Mouse (Mus musculus) retina, postnatal 7 days (tissue): Measurements from ENCODE around the gene Cdc42se2.

Source experiments
- DNase-seq: peaks from one replicate; pipeline ENCODE4 v3.0.0-alpha.2; 2012; ENCODE audit warnings: low read depth, low spot score

Gene Cdc42se2

DNA sequence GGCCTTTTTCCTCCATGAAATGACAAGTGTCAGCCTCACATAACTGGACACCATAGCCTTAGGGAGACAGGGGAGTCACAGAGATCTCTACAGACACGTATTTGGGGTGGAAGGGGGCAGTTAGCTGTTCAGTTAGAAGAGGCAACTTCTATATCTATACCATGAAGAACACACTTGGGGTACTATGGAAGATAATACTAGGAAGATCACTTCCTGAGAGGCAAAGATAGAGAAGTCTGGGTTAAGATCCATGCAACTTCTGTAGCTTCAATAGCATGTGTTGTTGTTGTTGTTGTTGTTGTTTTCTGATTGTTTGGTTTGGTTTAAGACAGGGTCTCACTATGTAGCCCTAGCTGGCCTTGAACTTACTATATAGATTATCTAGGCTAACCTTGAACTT lies 5.7 kb upstream of the Cdc42se2 start:
- no peak for DNase-seq

DNA sequence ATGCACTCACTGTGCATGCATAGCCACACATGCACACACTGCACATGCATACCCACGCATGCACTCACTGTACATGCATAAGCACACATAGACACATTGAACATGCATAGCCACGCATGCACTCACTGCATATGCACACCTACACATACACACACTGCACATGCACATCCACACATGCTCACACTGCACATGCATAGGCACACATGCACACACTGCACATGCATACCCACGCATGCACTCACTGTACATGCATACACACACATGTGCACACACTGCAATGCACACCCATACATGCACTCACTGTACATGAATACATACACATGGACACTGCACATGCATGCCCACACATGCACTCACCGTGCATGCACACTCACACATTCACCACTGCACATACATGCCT lies 4.0 kb upstream of the Cdc42se2 start:
- DNase-seq, result no peak

DNA sequence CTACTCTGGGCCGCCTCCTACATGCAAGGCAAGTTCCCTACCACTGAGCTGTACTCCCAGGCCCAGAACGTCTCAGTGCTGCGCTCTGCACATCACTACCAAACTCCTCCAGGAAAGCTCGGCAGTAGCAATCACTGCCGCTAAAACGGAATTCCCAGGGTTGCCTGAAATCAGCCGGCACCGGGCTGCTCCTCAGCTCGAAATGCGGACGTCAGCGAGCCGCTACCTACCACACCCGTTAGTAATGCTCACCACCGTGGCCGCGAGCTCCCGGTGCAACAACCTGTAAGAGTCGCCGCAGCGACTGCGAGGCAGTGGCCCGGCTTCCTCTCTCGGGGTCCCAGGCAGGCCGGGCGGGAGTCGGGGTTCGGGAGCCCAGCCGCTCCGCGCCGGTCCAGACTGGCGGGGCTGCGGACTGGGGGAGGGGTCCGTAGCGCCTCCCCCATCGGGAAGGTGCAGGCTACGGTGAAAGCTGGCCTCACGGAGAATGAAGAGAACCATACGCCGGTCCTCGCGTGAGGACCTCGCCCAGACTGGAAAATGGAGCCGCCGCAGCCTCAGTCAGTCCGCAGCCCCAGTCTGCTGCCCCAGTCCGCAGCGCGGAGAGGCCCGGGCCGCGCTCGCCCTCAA lies 502 bp downstream of the Cdc42se2 start:
- no peak for DNase-seq

DNA sequence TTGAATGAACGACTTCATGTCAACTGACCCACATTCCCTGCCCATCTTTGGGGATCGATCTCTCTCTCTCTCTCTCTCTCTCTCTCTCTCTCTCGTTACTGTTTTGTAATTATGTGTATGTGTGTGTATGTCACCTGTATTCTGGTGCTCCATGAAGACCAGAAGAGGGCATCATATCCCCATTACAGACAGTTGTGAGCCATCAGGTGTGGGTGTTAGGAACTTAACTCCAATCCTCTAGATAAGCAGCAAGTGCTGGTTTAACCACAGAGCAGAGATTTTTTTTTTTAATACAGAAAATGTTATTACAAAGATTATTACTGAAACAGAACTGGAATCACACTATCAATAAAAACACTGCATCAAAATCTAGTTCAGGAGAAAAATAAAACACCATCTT lies 1.9 kb downstream of the Cdc42se2 start:
- DNase-seq, result no peak

- no peak for DNase-seq
These were observed 3.0 kb downstream of the Cdc42se2 start for GRCm38 (mm10) chr11:54784436-54784835.

DNA sequence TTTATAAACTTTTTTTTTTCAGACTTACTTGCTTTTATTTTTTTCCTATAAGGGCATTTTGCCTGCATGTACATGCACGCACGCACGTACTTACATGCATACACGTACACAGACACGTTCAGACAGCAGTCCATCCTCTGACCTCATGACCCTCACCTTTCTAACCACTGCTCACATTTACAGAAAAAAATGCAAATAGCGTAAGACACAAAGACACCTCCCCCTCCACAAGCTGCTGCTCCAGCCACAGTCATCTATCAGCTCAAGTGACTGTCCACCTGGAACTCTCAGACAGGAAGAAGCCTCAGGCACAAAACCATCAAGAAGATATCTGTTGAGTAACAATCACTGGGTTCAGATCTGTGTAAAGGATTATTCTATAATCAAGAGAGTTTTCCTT lies 5.2 kb downstream of the Cdc42se2 start:
- no peak for DNase-seq

DNA sequence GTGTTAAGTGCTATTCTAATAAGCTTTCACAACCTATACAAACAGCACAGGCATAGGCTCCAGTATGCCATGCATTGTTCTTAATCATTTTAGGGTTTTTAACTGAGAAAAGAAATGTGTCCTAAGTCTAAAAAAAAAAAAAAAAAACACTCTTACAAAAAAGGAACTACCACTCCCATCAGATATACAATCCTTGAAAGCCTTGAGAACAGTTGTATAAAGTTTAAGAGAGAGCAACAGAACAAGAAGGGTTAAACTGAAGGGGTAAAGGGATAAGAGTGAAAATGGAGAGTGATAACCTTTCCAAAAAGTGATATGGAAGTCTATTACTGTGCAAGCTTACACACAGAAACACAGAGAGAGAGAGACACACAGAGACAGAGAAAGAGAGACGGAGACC lies 7.5 kb downstream of the Cdc42se2 start:
- DNase-seq, result no peak

DNA sequence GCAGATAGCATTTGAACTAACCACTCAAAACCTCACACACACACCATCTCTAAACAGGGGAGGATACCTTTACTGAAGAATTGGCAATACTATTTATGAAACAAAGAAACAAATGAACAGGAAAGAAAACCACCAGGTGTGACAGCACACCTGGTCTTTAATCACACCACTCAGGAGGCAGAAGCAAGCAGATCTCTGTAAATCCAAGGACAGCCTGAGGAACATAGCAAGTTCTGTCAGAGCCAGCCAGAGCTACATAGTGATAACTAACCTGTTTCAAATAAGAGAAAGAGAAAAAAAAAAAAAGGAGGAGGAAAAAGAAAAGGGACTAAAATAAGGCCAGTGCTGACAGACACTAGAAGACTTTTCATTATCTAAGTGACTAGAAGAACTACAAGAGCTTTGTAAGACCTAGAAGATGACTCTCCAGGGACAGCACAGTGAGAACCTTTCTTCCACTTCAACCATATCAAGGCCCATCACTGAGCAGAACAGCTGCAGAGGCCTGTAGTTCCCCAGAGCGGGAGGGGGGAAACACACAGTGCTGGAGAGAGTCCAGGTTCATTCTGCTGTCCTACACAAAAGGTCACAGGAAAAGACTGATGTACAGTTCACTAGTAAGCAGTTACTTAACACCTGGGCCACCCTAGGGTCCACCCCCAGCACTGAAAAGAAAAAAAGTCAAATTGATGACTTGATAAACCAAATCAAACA lies 9.2 kb downstream of the Cdc42se2 start:
- DNase-seq, result no peak

- no peak for DNase-seq
These were observed 9.9 kb downstream of the Cdc42se2 start for GRCm38 (mm10) chr11:54777387-54778130.

DNA sequence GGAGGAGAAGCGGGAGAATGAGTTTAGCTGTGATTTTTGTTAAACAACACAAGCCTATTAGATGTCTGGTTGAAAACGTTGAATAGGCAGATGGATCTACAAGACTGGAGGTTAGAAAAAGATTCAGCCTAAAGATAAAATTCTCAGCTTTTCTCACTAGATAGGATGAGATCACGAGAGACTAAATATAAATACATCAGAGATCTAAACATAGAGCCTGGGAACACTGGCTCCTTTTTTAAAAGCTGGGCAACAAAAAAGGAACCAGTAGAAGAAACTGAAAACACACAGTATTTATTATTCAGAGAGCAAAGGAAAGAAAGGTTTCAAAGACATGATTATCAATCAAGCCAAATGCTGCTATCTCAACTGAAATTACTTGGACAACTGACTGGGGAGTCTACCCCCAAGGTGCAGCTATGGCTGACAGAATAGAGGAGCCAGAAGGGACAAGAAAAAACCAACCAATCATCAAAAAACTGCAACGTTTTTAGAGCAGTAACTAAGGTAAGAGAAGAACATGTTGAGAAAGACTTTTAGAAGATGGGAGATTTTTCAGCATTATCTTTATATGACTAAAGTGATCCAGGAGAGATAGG lies 10.6 kb downstream of the Cdc42se2 start:
- no peak for DNase-seq

DNA sequence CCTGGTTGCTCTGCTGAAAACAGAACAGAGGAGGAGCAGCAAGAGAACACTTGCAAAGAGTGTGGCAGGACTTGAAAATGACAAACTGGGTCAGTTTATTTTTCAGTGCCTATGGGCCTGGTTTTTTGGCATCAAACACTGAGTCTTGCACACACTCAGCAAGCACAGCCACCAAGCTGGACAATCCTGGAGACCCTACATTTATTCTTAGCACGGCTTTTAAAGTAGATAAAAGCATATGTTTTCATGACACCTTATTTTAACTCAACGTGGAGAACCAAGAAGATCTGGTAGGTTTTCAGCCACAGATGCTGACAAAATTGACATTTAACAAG lies 11.1 kb downstream of the Cdc42se2 start:
- no peak for DNase-seq

GRCm38 (mm10) chr11:54775628-54776366 lies 11.7 kb downstream of the Cdc42se2 start:
- DNase-seq, result no peak

DNA sequence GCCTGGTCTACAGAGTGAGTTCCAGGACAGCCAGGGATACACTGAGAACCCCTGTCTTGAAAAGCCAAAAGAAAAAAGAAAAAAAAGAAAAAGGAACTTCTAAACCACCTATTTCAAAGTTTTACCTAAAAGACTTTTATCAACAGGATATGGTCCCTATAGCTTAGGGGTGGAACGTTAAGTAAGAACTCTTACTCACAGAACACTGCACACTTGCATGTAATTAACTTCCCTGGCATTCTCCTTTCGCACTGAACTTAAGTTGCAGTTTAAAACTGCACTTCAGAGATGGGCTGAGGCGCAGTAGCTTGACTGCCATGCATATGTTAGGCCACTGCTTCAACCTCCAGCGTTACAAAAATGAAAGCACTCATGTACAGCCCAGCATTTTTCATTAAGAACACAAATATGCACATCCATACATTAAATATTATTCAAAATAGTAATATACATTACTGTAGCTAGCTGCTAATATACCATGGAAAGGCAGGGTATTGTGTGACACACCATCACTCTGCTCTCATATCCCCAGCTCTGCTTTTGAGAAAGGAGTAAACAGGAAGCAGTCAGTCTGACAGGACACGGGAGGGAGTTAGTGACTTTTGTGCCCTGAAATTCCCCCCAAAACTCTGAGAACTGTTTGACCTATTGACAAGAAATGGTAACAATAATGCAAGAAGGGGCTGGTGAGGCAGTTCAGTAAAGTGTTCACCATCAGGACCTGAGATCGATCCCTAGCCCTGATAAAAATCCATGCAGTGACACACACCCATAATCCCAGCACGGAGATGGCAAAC lies 13.0 kb downstream of the Cdc42se2 start:
- DNase-seq, result no peak

DNA sequence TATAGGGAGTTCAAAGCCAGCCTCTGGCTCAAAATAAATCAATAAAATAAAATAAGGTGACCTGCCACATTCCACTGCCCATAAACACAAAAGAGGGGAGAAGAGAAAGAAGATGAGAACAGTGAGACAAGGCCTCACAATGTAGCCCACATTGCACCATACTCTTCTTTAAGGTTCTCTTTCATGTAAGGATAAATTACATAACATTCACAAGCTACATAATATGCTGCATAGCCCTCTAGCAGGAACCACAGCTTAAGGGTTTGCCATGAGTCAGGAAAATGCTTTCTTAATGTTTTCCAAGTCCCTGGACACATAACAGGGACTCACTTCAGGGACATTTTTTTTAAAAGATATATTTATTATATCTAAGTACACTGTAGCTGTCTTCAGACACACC lies 15.9 kb downstream of the Cdc42se2 start:
- no peak for DNase-seq

DNA sequence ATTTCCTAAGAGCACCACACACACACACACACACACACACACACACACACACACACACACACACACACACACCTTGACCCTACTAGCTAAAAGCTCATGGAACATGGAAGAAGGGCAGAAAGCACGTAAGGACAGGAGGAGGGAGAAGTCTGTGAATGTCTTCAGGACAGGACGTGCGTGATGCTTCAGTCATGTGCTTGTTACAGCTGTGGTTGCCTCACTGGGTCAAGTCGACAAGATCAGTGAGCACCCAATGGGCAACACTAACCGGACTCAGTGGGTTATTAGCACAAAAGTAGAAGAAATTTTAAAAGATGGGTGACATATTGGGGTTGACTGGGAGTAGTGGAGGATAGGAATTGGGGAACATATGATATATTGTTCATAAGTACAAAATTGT lies 17.6 kb downstream of the Cdc42se2 start:
- DNase-seq, result no peak

DNA sequence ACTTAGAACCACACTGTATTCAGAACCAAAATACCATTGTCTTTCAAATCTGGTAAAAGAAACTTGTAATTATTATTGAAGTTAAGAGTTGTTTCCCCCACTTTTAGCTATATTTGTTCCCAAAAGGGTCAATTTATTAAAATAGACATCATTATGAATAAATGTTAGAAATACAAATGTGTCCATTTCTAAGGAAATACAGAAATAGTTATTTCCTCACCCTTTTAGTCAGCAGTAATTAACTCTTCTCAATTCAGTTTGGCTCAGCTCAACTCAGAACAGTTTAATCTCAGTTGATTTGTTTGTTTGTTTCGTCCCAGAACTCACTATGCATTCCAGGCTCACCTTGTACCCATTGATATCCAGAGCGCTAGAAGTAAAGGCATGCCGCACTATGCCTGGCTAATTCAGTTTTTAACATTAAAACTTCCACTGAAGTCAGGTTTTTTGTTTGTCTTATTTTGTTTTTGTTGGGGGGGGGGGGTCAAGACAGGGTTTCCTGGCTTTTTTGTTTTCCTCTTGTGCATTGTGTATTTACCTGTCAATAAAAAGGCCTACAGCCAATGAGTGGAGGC lies 19.3 kb downstream of the Cdc42se2 start:
- DNase-seq, result no peak

DNA sequence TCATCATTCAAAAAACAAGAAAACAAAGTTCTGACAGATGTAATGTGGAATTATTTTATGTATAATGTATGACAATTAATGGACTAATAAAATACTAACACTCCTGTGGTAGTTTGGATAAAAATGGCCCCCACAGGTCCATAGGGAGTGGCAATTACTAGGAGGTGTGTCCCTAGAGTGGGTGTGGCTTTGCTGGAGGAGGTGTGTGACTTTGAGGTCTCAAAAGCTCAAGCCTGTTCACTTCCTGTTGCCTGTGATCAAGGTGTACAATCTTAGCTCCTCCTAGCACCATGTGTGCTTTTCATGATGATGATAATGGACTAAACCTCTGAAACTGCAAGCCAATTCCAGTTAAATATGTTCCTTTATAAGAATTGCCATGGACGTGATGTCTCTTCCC lies 22.7 kb downstream of the Cdc42se2 start:
- no peak for DNase-seq

DNA sequence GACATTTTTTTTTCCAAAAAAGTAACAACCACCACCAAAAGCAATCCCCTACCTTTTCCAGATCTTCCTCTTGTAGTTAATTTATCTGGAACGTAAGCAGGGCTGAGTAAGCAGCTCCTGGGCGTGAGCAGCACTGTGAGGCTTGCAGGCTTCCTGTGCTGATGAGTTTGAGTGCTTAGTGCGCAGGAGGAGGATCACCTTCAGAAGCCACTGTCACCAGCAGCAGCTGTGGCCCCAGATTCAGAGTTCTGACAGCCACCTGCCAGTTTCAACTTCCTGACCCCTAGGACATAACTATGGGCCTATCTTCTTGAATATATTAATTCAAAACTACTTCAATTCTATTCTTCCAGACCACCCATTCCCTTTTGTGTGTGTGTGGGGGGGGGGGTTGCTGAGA lies 23.4 kb downstream of the Cdc42se2 start:
- DNase-seq, result no peak

DNA sequence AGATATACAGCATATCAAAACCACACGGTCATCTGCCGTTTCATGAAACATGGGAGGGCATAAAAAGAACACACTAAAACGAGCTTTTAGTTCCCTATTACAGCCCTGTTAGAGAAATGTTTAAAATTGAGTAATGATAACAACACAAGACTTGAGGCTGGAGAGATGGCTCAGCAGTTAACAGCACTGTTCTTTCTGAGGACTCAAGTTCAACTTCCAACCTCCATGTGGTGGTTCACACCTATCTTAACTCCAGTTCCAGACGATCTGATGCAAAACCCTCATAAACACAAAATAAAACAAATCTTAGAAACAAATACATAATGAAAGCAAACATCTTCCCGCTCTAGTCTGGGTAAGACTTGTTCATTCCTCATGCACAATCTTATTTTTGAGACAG lies 24.7 kb downstream of the Cdc42se2 start:
- DNase-seq, result no peak

GRCm38 (mm10) chr11:54757993-54758392 lies 29.5 kb downstream of the Cdc42se2 start:
- DNase-seq, result no peak

DNA sequence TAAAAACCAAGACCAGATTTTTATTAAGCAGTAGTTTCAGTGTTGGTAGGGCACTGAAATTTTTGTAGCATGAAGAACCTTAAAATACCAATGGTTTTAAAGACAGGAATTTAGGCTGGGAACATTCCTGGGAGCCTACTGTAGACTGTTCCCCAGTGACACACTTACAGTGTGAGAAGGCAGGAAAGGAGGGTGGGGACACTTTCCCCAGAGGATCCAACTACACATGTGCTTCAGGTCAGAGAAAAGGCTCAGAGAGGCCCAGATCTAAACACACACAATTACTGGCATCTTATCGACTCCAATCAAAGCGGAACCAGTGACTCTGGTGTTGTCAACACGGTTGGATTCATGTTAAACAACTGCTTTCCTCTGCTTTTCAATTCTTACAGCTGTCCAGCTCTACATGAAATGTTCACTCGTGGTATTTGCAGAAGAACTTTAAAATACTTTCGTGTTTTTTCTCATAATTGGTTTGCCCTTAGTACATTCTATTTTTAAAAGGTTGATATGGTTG lies 32.3 kb downstream of the Cdc42se2 start:
- DNase-seq, result no peak
